Mouse (Mus musculus): ENCODE measurements at regions not wholly inside any gene's neighbourhood (a gene's known extent, or its start where the extent isn't known, plus 50 kb on each side); places are given as distances from the start of the nearest gene placed in this dataset.
A peak's percentile ranks its signal among the peaks of the same experiment; 100 is the strongest.

DNA sequence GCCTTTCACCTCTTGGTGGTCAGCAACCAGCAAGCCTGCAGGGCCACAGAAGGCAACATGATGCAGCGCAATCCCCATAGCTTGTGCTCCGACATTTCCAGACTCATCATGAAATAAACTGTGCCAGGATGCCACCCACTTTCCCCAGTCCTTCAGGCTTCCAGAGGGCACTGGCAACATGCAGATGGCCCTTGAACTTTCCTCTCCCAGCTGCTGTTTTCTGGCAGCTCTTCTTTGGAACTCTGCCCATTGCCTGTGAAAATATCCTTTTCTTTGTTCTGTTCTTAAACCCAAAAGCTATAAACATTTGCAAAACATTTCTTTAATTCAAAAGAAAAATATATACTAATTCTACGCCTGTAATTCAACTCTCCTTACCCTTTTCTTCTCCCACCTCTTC lies 50.6 kb upstream of the Osr1 start:
- DNase-seq (ENCODE audit: low spot score) (peak; percentile 2), ATAC-seq (replicated peaks; ENCODE audit: low FRiP score, low read depth) (no peak)
- H3K4me3 ChIP-seq (replicated peaks; ENCODE audit: low read depth, low read length): no peak overlapping the region
- H3K27ac ChIP-seq: no peak overlapping the region
- TF ChIP-seq CTCF (IDR thresholded peaks at IDR 0.05; ENCODE audit: low read depth): no peak
- H3K36me3 ChIP-seq (ENCODE audit: insufficient read depth, low read length): no peaks in the 10 kb centered on the region
- H3K4me2 ChIP-seq (ENCODE audit: low read length): no peak overlapping the region
- H3K4me1 ChIP-seq (replicated peaks; ENCODE audit: insufficient read depth, low read length): no peaks in the 10 kb centered on the region
- WGBS: 68% methylated on average over 3 of the region's 3 CpGs
- no peak overlapping the region for H3K9ac ChIP-seq (ENCODE audit: low read depth, low read length)
- no peaks in the 10 kb centered on the region for H3K9me3 ChIP-seq (replicated peaks; ENCODE audit: low read length)
- no peaks in the 10 kb centered on the region for H3K27me3 ChIP-seq (ENCODE audit: insufficient read depth, low read length)
